Mouse (Mus musculus): ENCODE measurements at regions not wholly inside any gene's neighbourhood (a gene's known extent, or its start where the extent isn't known, plus 50 kb on each side); places are given as distances from the start of the nearest gene placed in this dataset.
"Not testable (repeated sequence)": the region's sequence is repeated elsewhere in the genome, so short reads cannot be mapped to it uniquely, and the experiment has no call there.

DNA sequence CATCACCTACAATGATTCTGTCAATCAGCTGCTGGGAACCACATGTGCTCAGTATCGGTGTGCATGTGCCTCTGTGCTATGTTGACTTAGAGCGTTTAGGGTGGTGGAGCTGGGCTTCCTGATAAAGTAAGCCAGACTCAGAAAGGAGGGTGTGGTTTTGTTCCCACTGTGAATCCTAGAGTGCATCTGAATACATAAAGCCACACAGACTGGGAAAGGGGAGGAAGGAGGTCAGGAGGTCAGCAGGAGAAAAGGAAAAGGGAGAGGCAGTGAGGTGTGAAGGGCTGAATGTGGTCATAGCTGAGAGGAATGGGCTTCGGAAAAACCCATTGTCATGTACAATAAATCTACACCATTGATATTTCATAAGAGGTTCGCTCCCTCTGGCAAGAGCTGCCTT, 345.4 kb upstream of the Cdh4 start:
- no peak for DNase-seq (ENCODE audit: low spot score in 2 of 2)

GRCm38 (mm10) chr2:179099783-179100182, 342.4 kb upstream of the Cdh4 start:
- no peak for DNase-seq (ENCODE audit: low spot score in 2 of 2)

DNA sequence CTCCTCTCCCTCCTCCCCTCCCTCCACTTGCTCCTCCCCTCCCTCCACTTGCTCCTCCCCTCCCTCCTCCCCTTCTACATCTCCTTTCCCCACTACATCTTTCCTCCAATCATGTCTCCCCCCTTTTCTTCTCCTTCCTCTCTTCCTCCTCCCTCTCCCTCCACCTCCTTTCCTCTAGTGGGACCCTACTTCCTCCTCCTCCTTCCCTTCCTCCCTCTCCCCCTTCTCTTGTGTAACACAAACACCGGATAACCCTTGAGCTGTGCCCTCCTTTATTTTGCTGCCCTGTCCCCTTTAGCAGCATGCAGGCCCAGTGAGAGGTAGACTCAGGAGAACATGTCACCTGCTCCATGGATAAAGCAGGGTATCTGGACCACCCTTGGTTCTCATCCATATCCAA, 339.1 kb upstream of the Cdh4 start:
- no peak for DNase-seq (ENCODE audit: low spot score in 2 of 2)

DNA sequence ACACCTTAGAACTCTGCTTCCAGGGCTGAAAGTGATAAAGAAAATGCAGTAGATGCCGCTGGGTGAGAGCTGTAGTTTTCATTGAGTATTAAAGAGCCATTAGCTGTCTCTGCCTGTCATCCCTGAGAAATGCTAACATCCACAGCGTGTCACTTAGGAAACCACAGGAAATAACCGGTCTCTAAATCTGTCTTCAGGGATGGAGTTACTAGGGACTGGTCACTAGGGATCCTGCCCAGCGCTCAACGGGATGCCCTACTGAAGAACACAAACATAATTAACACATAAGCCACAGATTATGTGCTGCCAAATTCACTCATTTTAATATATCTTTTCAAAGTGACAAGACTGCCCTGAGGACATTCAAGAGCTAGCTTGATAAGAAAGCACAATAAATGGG, 329.3 kb upstream of the Cdh4 start:
- no peak for DNase-seq (ENCODE audit: low spot score in 2 of 2)

DNA sequence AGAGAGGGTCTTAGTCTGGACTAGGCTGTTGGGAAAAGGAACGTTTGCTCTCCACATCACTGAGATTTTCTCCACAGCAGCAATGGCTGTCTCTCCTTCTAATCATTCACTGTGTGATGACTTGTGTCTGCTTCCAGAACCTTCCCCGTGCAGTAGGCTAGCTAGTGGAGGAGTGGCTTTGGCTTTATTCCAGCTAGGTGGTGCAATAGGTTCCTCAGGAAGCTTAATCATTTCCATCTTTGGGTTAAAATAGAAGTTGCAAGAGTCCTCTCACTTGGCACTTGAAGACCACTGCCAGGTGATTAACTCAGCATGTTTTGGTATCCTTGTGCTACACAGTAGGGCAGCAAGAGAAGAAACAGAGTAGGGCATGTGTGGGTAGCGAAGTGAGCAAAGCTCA, 314.2 kb upstream of the Cdh4 start:
- DNase-seq (ENCODE audit: low spot score in 2 of 2) = no peak

DNA sequence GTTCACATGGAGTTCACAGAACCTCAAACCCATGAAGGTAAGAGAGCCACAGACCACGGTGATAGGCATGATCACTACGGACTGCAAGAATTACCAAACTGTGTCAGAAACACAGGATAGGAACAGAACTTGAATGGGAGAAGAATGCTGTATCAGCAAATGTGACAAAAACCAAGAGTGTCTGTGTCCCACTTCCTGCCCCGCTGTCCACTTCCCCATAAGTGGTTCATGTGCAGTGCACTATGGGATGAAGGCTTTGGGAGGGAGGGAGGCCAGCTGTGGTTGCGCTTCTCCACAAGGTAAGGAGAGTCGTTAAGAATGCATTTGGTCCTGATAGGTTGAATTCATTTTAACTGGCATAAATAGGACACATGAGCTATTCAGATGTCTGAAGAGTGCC, 313.8 kb upstream of the Cdh4 start:
- no peak for DNase-seq (ENCODE audit: low spot score in 2 of 2)

DNA sequence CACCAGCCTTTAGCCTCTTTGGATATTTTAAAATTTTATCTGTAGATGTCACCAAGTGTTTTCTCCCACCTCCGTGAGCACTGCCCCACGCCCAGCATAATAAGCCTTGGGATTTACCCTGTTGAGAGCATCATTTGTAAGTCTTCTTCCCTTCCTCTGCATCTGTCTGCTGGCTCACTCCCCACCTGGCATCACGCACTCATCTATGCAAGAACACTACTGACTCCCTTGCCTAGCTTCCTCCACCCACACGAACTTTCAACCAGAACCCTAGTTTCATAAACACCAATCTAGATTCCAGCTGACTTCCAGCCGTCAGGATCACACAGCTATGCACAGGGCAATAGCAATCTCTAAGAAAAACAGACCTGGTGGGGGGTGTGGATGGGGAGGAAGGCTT, 311.2 kb upstream of the Cdh4 start:
- DNase-seq (ENCODE audit: low spot score in 2 of 2) = no peak

GRCm38 (mm10) chr2:179142313-179142712, 299.9 kb upstream of the Cdh4 start:
- no peak for DNase-seq (ENCODE audit: low spot score in 2 of 2)

GRCm38 (mm10) chr2:179145726-179146125, 296.5 kb upstream of the Cdh4 start:
- no peak for DNase-seq (ENCODE audit: low spot score in 2 of 2)

DNA sequence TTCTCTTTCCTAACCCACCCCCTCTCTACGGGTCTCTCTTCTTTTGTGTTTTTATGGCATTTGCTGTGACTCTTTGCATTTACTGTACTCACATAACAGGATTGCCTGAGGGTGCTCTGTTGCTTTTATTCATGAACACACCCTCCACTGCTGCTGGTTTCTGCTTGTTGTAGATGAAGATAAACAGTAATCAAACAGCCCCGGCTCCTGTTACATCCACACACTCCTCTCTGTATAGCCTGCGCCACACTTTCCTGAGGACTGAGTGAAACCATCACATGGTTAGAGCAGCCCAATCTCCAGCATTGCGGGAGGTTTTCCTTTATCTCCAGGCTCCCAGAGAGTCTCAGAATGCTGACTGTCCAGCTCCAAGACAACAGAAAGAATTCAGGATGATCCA, 296.0 kb upstream of the Cdh4 start:
- no peak for DNase-seq (ENCODE audit: low spot score in 2 of 2)

GRCm38 (mm10) chr2:179148194-179148593, 294.0 kb upstream of the Cdh4 start:
- DNase-seq (ENCODE audit: low spot score in 2 of 2) = no peak

DNA sequence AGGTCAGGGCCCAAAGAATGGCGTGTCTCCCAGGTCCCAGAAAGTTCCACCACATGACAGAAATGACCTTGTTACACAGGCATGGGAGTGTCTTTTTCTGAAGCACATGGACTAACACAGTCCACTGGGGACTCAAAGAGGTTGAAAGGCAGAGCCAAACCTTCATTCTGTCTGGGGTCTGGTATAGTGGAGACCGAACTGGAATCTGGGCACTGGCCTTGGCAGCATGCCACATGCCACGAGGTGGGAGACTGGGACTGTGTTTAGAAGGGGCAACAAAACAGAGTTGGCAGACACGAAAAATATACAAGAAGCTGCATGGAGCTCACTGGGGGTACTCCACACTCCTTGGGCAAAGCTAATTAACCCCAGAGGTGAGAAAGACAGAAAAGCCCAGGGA, 293.6 kb upstream of the Cdh4 start:
- no peak for DNase-seq (ENCODE audit: low spot score in 2 of 2)

- DNase-seq (ENCODE audit: low spot score in 2 of 2) = no peak
These were observed 283.4 kb upstream of the Cdh4 start for GRCm38 (mm10) chr2:179158881-179159280.

GRCm38 (mm10) chr2:179163116-179163515, 279.1 kb upstream of the Cdh4 start:
- DNase-seq (ENCODE audit: low spot score in 2 of 2) = no peak

DNA sequence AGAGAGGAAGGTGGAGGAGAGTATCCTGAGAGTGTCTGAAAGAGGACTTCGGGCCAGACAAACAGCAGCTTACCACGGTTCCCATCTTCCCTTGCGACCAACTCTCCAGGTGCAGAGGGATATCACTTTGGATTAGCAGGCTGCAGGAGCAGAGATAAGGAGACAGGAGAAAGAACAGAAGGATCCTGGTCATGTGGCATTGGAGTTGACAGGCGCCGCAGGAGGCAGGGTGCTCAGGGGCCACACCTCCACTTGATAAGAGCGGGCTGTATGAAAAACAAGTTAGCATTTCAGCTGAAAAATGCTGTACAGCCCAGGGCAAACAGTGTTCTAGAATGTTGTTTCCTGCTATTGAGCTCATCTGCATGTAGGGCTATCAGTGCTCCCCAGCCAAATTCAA, 272.1 kb upstream of the Cdh4 start:
- no peak for DNase-seq (ENCODE audit: low spot score in 2 of 2)

- DNase-seq (ENCODE audit: low spot score in 2 of 2) = no peak
These were observed 271.6 kb upstream of the Cdh4 start for GRCm38 (mm10) chr2:179170608-179171007.

DNA sequence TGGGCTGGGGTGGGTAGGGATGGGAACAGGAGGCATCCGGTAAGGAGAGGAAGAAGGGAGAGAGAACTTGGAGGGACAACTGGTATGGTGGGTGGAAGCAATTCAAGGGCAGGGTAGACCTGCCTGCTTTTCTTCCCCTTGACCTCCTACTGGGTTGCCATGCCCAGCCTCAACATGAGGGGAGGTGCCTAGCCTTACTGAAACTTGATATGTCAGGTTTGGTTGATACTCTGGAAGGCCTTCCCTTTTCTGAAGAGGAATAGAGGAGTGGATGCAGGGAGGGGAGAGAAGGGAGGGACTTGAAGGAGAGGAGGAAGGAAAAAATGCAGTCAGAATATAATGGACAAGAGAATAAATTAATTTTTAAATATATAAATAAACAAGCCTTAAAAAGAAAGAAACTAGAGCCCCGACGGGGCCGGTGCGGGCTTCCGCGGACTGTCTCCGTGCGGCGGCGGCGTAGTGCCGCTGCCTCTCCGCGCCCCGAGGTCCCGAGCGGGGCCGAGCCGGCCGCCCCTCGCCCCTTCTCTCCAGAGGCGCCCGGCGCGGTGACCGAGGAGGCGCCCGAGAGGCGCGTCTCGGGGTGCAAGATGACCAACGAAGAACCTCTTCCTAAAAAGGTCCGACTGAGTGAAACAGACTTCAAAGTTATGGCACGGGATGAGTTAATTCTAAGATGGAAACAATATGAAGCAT, 265.2 kb upstream of the Cdh4 start:
- not testable (repeated sequence) for DNase-seq (ENCODE audit: low spot score in 2 of 2)

DNA sequence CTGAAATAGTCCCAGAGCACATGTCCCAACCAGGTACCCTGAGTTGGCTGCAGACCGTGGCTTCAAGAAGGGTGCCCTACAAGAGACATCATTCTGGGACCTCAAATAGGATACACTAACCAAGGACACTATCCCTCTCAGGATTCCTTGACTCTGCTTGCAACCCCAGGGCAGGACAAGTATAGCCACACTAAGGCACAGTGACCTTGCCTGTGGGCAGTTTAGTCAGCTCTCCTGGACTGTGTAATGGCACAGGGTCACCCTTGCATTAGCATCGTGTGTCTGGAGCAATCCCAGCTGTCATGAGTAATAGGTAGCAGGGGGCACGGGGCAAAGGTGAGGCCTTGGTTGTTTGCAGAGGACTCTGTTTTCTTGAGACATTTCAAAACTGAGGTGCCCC, 260.9 kb upstream of the Cdh4 start:
- no peak for DNase-seq (ENCODE audit: low spot score in 2 of 2)

DNA sequence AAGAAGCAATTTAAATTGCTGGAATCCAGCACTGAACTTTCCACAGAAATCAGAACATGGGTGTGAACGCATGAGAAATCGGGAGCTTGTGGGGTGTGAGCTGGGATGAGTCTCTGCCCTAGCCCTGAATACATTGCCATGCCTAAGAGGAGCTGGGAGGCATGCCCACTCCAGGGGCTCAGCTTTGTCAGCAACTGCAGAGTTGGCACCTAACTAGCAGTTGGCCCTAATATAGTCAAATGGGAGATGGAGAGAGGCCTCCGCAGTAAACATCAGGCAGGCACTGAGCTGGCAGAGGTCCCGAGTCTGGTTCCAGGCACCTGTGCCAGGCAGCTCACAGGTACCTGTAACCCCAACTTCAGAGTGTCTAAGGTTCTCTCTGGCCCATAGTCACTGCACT, 260.1 kb upstream of the Cdh4 start:
- no peak for DNase-seq (ENCODE audit: low spot score in 2 of 2)

DNA sequence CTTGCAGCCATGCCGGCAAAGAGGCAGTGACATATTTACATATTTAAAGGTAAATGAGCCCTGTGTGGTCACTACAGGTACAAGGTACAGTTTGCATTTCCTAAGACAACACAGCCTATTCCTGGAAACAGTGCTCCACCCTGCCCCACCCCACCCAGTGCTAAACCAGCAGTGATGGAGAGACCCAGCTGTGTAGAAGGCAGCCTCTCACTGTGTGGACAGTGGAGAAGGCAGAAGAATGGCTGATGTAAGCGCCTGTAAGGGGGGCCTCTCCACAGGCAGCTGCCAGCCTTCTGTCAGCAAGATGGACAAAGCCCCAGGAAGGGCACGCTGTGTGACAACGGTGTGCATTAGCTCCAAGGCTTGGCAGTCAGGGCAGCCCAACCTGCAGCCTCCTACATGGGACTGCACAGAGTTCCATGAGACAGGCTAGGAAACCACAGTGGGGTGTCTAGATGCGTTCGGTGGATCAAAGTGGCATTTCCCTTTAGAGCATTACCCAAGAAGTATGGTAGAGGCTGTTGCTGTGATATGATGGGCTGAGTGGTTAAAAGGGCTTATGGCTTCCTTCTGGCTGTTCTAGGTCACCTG, 249.2 kb upstream of the Cdh4 start:
- no peak for DNase-seq (ENCODE audit: low spot score in 2 of 2)

DNA sequence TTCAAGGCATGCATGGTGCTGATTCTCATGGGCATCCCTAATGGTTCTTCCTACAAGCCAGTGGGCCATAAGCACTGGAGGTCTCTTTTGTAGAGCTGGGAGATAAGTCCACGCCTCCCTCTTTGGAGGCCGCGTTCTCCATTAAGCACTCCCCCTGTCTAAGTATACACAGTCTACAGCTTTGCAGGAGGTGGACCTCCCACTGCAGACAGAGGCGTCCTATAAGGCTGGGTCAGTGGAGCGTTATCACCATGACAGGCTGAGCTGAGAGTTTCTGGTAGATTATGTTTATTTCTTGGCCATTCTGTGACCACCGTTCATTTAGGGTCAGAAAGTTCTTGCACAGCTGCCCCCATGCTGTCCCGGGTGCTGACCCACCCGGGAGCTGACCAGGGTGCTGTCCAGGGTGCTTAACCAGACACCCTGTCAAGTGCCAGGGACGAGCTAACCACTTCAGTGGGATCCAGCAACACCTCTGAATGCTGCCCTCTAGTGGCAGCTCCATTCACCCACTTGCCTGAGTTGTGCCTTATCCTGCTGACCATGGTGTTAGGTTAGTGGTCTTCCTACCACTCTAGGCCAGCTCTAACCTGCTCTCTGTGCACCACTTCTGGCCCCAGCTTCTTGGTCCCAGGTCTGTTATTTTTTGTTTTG, 248.6 kb upstream of the Cdh4 start:
- DNase-seq (ENCODE audit: low spot score in 2 of 2) = peak; percentile 31 to 62

DNA sequence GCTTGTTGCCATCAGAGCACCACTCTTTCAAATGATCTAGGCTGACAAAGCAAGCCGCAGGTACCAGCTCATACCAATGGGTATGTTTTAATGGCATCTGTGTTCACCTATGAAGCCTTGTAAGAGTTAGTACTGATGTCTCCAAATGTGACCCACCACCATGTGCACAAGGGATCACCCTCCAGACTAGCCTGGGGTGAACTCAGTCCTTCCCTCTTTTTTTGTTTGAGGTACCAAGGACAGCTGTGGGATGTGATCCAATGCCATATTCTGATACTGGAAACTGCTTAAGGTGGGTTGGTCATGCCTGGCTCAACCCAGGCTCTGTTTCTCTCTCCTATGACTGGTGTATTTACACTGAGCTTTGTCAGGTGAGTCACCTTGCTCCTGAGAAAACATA, 244.8 kb upstream of the Cdh4 start:
- DNase-seq (ENCODE audit: low spot score in 2 of 2) = no peak

GRCm38 (mm10) chr2:179200495-179200894, 241.7 kb upstream of the Cdh4 start:
- DNase-seq (ENCODE audit: low spot score in 2 of 2) = peak; percentile 11 to 28
